Mouse (Mus musculus) E14TG2a.4 (cell line): ENCODE results near the gene Tbc1d4.
A peak's percentile ranks its signal among the peaks of the same experiment; 100 is the strongest.

ENCODE experiments used
- H3K27me3 ChIP-seq: 2 replicates; pipeline ENCODE4 v1.6.1; 2014; ENCODE audit warnings: low read length, control low read depth; ENCODE audit not compliant: insufficient read depth
- H3K36me3 ChIP-seq: 2 replicates; pipeline ENCODE4 v1.6.1; 2014; ENCODE audit warnings: low read length, control low read depth; ENCODE audit not compliant: insufficient read depth
- H3K4me1 ChIP-seq: replicated peaks from 2 replicates; pipeline ENCODE4 v1.6.1; 2014; ENCODE audit warnings: low read depth, low read length, control low read depth
- H3K4me3 ChIP-seq: replicated peaks from 2 replicates; pipeline ENCODE4 v1.5.1; 2014; ENCODE audit warnings: mild to moderate bottlenecking, low read length
- H3K9me3 ChIP-seq: 2 replicates; pipeline ENCODE4 v1.6.1; 2014; ENCODE audit warnings: low read length, control low read depth
- CTCF ChIP-seq: conservative IDR thresholded peaks from 2 replicates; pipeline ENCODE4 v1.5.1; 2014; ENCODE audit warnings: low read length
- NANOG ChIP-seq: IDR thresholded peaks from 2 replicates; pipeline ENCODE4 v1.6.1; 2014; ENCODE audit warnings: borderline replicate concordance, low read length, mixed read lengths
- POU5F1 ChIP-seq: IDR thresholded peaks from 2 replicates; pipeline ENCODE4 v1.6.1; 2014; ENCODE audit warnings: low read length, borderline replicate concordance

The Tbc1d4 gene

GRCm38 (mm10) chr14:101637381-101637780, 28.4 kb upstream of the Tbc1d4 start:
- Histone ChIP-seq H3K9me3 (no peaks in the 10 kb centered on the region), H3K36me3 (peaks cover 30% of the 10 kb centered on the region), H3K4me1 (peaks cover 16% of the 10 kb centered on the region), H3K4me3 (no peak overlapping the region), H3K27me3 (no peaks in the 10 kb centered on the region)
- TF ChIP-seq NANOG (no peak), POU5F1 (no peak), CTCF (no peak)

- Histone ChIP-seq H3K27me3 (no peaks in the 10 kb centered on the region), H3K4me3 (no peak overlapping the region), H3K4me1 (peaks cover 14% of the 10 kb centered on the region), H3K36me3 (peaks cover 30% of the 10 kb centered on the region), H3K9me3 (no peaks in the 10 kb centered on the region)
- TF ChIP-seq NANOG (no peak), POU5F1 (no peak), CTCF (no peak)
Observed at GRCm38 (mm10) chr14:101635765-101636164, 26.8 kb upstream of the Tbc1d4 start.

GRCm38 (mm10) chr14:101630548-101630947, 21.6 kb upstream of the Tbc1d4 start:
- Histone ChIP-seq H3K27me3 (no peaks in the 10 kb centered on the region), H3K4me3 (no peak overlapping the region), H3K4me1 (no peaks in the 10 kb centered on the region), H3K9me3 (no peaks in the 10 kb centered on the region), H3K36me3 (peaks cover 27% of the 10 kb centered on the region)
- TF ChIP-seq POU5F1 = no peak
- no peak for TF ChIP-seq NANOG
- no peak for TF ChIP-seq CTCF

- Histone ChIP-seq H3K4me3 (no peak overlapping the region), H3K4me1 (peaks cover 12% of the 10 kb centered on the region)
- no peak for TF ChIP-seq POU5F1
- TF ChIP-seq CTCF = no peak
- no peak for TF ChIP-seq NANOG
Observed at GRCm38 (mm10) chr14:101617680-101618079, 8.7 kb upstream of the Tbc1d4 start.

GRCm38 (mm10) chr14:101616178-101616577, 7.2 kb upstream of the Tbc1d4 start:
- no peak overlapping the region for H3K4me3 ChIP-seq
- H3K4me1 ChIP-seq = peaks cover 13% of the 10 kb centered on the region
- H3K36me3 ChIP-seq = no peaks in the 10 kb centered on the region
- H3K9me3 ChIP-seq = no peaks in the 10 kb centered on the region
- TF ChIP-seq POU5F1 (no peak), NANOG (no peak), CTCF (no peak)
- H3K27me3 ChIP-seq = peaks cover 35% of the 10 kb centered on the region

More at GRCm38 (mm10) chr14:101617680-101618079, 8.7 kb upstream of the Tbc1d4 start:
- peaks cover 29% of the 10 kb centered on the region for H3K27me3 ChIP-seq
- H3K9me3 ChIP-seq = no peaks in the 10 kb centered on the region
- H3K36me3 ChIP-seq = no peaks in the 10 kb centered on the region

- H3K4me3 ChIP-seq = no peak overlapping the region
- H3K27me3 ChIP-seq = peaks cover 54% of the 10 kb centered on the region
- no peaks in the 10 kb centered on the region for H3K36me3 ChIP-seq
- H3K4me1 ChIP-seq = peaks cover 17% of the 10 kb centered on the region
- H3K9me3 ChIP-seq = no peaks in the 10 kb centered on the region
- TF ChIP-seq POU5F1 = no peak
- no peak for TF ChIP-seq NANOG
- no peak for TF ChIP-seq CTCF
Observed at GRCm38 (mm10) chr14:101613206-101613605, 4.2 kb upstream of the Tbc1d4 start.

- TF ChIP-seq NANOG (no peak), POU5F1 (no peak), CTCF (no peak)
- Histone ChIP-seq H3K4me1 (peaks cover 24% of the 10 kb centered on the region), H3K27me3 (peaks cover 62% of the 10 kb centered on the region), H3K36me3 (no peaks in the 10 kb centered on the region), H3K9me3 (no peaks in the 10 kb centered on the region), H3K4me3 (no peak overlapping the region)
Observed at GRCm38 (mm10) chr14:101610701-101611100, 1.7 kb upstream of the Tbc1d4 start.

- no peaks in the 10 kb centered on the region for H3K36me3 ChIP-seq
- H3K4me3 ChIP-seq = peak overlapping the region; percentile 90
- peaks cover 60% of the 10 kb centered on the region for H3K27me3 ChIP-seq
- peaks cover 18% of the 10 kb centered on the region for H3K4me1 ChIP-seq
- no peaks in the 10 kb centered on the region for H3K9me3 ChIP-seq
- no peak for TF ChIP-seq NANOG
- no peak for TF ChIP-seq CTCF
- no peak for TF ChIP-seq POU5F1
Observed at GRCm38 (mm10) chr14:101607631-101608518, 1.1 kb downstream of the Tbc1d4 start.

GRCm38 (mm10) chr14:101605843-101606242, 3.1 kb downstream of the Tbc1d4 start:
- peaks cover 50% of the 10 kb centered on the region for H3K27me3 ChIP-seq
- peaks cover 17% of the 10 kb centered on the region for H3K4me1 ChIP-seq
- H3K36me3 ChIP-seq = no peaks in the 10 kb centered on the region
- H3K9me3 ChIP-seq = no peaks in the 10 kb centered on the region
- peak; percentile 17; the same call in 1 of the 2 replicates for TF ChIP-seq CTCF
- TF ChIP-seq POU5F1 = no peak
- TF ChIP-seq NANOG = no peak
- H3K4me3 ChIP-seq = no peak overlapping the region
